Mouse (Mus musculus) lung, postnatal 0 days (tissue): ENCODE measurements around the gene Prr27.

ENCODE experiments used
- CTCF ChIP-seq: IDR thresholded peaks from 2 replicates; pipeline ENCODE4 v1.5.1; 2016; ENCODE audit warnings: antibody characterized with exemption, mild to moderate bottlenecking
- EP300 ChIP-seq: IDR thresholded peaks from 2 replicates; pipeline ENCODE4 v1.6.1; 2016; ENCODE audit warnings: antibody characterized with exemption, mild to moderate bottlenecking, control low read depth

DNA sequence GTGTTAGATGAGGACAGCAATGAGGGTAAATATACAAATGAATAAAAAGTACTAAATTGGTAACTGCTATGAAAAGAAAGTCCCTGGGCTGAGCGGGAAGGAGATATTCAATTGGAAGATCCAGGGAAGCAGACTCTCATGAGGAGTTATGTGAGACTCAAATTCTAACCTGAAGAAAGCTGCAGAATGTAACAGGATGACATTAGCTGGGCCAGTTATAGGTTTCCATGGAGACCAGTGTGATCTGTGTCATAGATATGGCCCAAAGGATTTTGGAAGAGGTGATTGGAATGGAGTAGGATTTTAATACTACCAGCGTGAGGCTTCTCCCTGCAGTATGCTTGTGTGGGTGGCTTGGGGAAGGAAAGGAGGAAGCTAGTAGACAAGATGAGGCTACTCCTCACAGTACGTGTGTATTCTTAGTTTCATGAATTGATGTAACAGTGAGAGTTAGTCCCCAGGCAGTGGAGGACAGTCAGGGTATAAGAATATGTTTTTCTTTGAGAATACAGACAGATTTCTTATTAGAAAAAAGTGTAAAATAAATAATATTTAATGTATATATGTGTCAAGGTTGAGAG is 29.7 kb downstream of the Prr27 start:
- TF ChIP-seq CTCF (no peak), EP300 (no peak)
